Mouse (Mus musculus): ENCODE measurements around the gene Nek10.

GRCm38 (mm10) chr14:15014799-15015198 lies 211.6 kb downstream of the Nek10 start:
- TF ChIP-seq CTCF (IDR thresholded peaks at IDR 0.05; ENCODE audit: borderline replicate concordance, insufficient read depth, low read length) (no peak), POLR2A (IDR thresholded peaks at IDR 0.05; ENCODE audit: low read depth, low read length) (no peak)

Measured in embryonic fibroblast, embryonic 13.5 days (primary cell).